Mouse (Mus musculus): Measurements from ENCODE around the gene Lrrc37a. TPM values are rescaled to one million over a fixed set of nuclear protein-coding genes. Genes with fewer than 3 reads are reported as not detected.
"Not testable (repeated sequence)": the region's sequence is repeated elsewhere in the genome, so short reads cannot be mapped to it uniquely, and the experiment has no call there.

Lrrc37a gene
- polyA plus RNA-seq (2012; rRNA removed), result not detected in 2 replicates

- DNase-seq, result no peak
- Histone ChIP-seq H3K27ac (ENCODE audit: insufficient read depth, low read length) (no peak within 1 kb of the TSS), H3K4me1 (ENCODE audit: control insufficient read depth, insufficient read depth, low read length) (no peaks in the 10 kb centered on the region), H3K4me3 (replicated peaks; ENCODE audit: insufficient read depth, low read depth, low read length) (no peak within 1 kb of the TSS), H3K27me3 (ENCODE audit: control insufficient read depth, insufficient read depth, low read length) (no peaks in the 10 kb centered on the region)
- 91% methylated on average over 12 of the region's 12 CpGs for WGBS
- no peak for TF ChIP-seq CTCF (IDR thresholded peaks at IDR 0.05; ENCODE audit: borderline replicate concordance, insufficient read depth, low read depth, low read length)
- TF ChIP-seq POLR2A (IDR thresholded peaks at IDR 0.05; ENCODE audit: borderline replicate concordance, insufficient read depth, low read length), result no peak
These were observed at the start of gene Lrrc37a for GRCm38 (mm10) chr11:103504497-103504896. Lrrc37a (minus strand) TSS chr11:103504597.

- H3K4me3 ChIP-seq (replicated peaks; ENCODE audit: insufficient read depth, low read depth, low read length); H3K27ac ChIP-seq (ENCODE audit: insufficient read depth, low read length); H3K4me1 ChIP-seq (ENCODE audit: control insufficient read depth, insufficient read depth, low read length); H3K27me3 ChIP-seq (ENCODE audit: control insufficient read depth, insufficient read depth, low read length); DNase-seq: not testable (repeated sequence)
- WGBS, result 3% methylated on average over 1 of the region's 1 CpGs
These were observed 30.6 kb upstream of the Lrrc37a start for GRCm38 (mm10) chr11:103534973-103535372.

GRCm38 (mm10) chr11:103512111-103512510 lies 7.7 kb upstream of the Lrrc37a start:
- Histone ChIP-seq H3K4me3 (replicated peaks; ENCODE audit: insufficient read depth, low read depth, low read length) (no peak overlapping the region), H3K4me1 (ENCODE audit: control insufficient read depth, insufficient read depth, low read length) (no peaks in the 10 kb centered on the region), H3K27me3 (ENCODE audit: control insufficient read depth, insufficient read depth, low read length) (no peaks in the 10 kb centered on the region), H3K27ac (ENCODE audit: insufficient read depth, low read length) (no peak overlapping the region)
- no peak for DNase-seq
- no peak for TF ChIP-seq CTCF (IDR thresholded peaks at IDR 0.05; ENCODE audit: borderline replicate concordance, insufficient read depth, low read depth, low read length)
- TF ChIP-seq POLR2A (IDR thresholded peaks at IDR 0.05; ENCODE audit: borderline replicate concordance, insufficient read depth, low read length), result no peak
- WGBS, result 59% methylated on average over 2 of the region's 2 CpGs

GRCm38 (mm10) chr11:103464443-103464842 lies 40.0 kb downstream of the Lrrc37a start:
- peak; percentile 14; the same call in 1 of the 2 replicates for TF ChIP-seq CTCF (IDR thresholded peaks at IDR 0.05; ENCODE audit: borderline replicate concordance, insufficient read depth, low read depth, low read length)
- no peak for TF ChIP-seq POLR2A (IDR thresholded peaks at IDR 0.05; ENCODE audit: borderline replicate concordance, insufficient read depth, low read length)
- Histone ChIP-seq H3K4me1 (ENCODE audit: control insufficient read depth, insufficient read depth, low read length) (no peaks in the 10 kb centered on the region), H3K4me3 (replicated peaks; ENCODE audit: insufficient read depth, low read depth, low read length) (no peak overlapping the region), H3K27me3 (ENCODE audit: control insufficient read depth, insufficient read depth, low read length) (no peaks in the 10 kb centered on the region), H3K27ac (ENCODE audit: insufficient read depth, low read length) (no peak overlapping the region)
- no peak for DNase-seq
- WGBS, result 70% methylated on average over 7 of the region's 7 CpGs

- not testable (repeated sequence) for H3K27me3 ChIP-seq (ENCODE audit: control insufficient read depth, insufficient read depth, low read length); H3K27ac ChIP-seq (ENCODE audit: insufficient read depth, low read length); H3K4me3 ChIP-seq (replicated peaks; ENCODE audit: insufficient read depth, low read depth, low read length); DNase-seq; H3K4me1 ChIP-seq (ENCODE audit: control insufficient read depth, insufficient read depth, low read length)
- 25% methylated on average over 1 of the region's 1 CpGs for WGBS
These were observed 53.3 kb downstream of the Lrrc37a start for GRCm38 (mm10) chr11:103451105-103451504.

- H3K4me1 ChIP-seq (ENCODE audit: control insufficient read depth, insufficient read depth, low read length); H3K27ac ChIP-seq (ENCODE audit: insufficient read depth, low read length); H3K4me3 ChIP-seq (replicated peaks; ENCODE audit: insufficient read depth, low read depth, low read length); H3K27me3 ChIP-seq (ENCODE audit: control insufficient read depth, insufficient read depth, low read length); DNase-seq: not testable (repeated sequence)
- WGBS, result 93% methylated on average over 14 of the region's 14 CpGs
These were observed 54.7 kb downstream of the Lrrc37a start for GRCm38 (mm10) chr11:103449721-103450120.

GRCm38 (mm10) chr11:103443678-103444077 lies 60.7 kb downstream of the Lrrc37a start:
- no peak overlapping the region for H3K4me3 ChIP-seq (replicated peaks; ENCODE audit: insufficient read depth, low read depth, low read length)
- WGBS, result 97% methylated on average over 3 of the region's 3 CpGs
- H3K27me3 ChIP-seq (ENCODE audit: control insufficient read depth, insufficient read depth, low read length), result no peaks in the 10 kb centered on the region
- DNase-seq, result no peak
- no peak for TF ChIP-seq POLR2A (IDR thresholded peaks at IDR 0.05; ENCODE audit: borderline replicate concordance, insufficient read depth, low read length)
- no peak for TF ChIP-seq CTCF (IDR thresholded peaks at IDR 0.05; ENCODE audit: borderline replicate concordance, insufficient read depth, low read depth, low read length)
- no peak overlapping the region for H3K27ac ChIP-seq (ENCODE audit: insufficient read depth, low read length)
- H3K4me1 ChIP-seq (ENCODE audit: control insufficient read depth, insufficient read depth, low read length), result no peaks in the 10 kb centered on the region

GRCm38 (mm10) chr11:103436282-103436681 lies 68.1 kb downstream of the Lrrc37a start:
- H3K4me1 ChIP-seq (ENCODE audit: control insufficient read depth, insufficient read depth, low read length), result no peaks in the 10 kb centered on the region
- H3K4me3 ChIP-seq (replicated peaks; ENCODE audit: insufficient read depth, low read depth, low read length), result no peak overlapping the region
- H3K27me3 ChIP-seq (ENCODE audit: control insufficient read depth, insufficient read depth, low read length), result no peaks in the 10 kb centered on the region
- TF ChIP-seq CTCF (IDR thresholded peaks at IDR 0.05; ENCODE audit: borderline replicate concordance, insufficient read depth, low read depth, low read length), result no peak
- TF ChIP-seq POLR2A (IDR thresholded peaks at IDR 0.05; ENCODE audit: borderline replicate concordance, insufficient read depth, low read length), result no peak
- 92% methylated on average over 5 of the region's 5 CpGs for WGBS
- H3K27ac ChIP-seq (ENCODE audit: insufficient read depth, low read length), result no peak overlapping the region
- no peak for DNase-seq

GRCm38 (mm10) chr11:103425031-103425430 lies 79.4 kb downstream of the Lrrc37a start:
- no peak overlapping the region for H3K27ac ChIP-seq (ENCODE audit: insufficient read depth, low read length)
- DNase-seq, result no peak
- TF ChIP-seq POLR2A (IDR thresholded peaks at IDR 0.05; ENCODE audit: borderline replicate concordance, insufficient read depth, low read length) (no peak), CTCF (IDR thresholded peaks at IDR 0.05; ENCODE audit: borderline replicate concordance, insufficient read depth, low read depth, low read length) (no peak)

More at GRCm38 (mm10) chr11:103425031-103425430, 79.4 kb downstream of the Lrrc37a start:
- WGBS, result 32% methylated on average over 5 of the region's 5 CpGs
- H3K27me3 ChIP-seq (ENCODE audit: control insufficient read depth, insufficient read depth, low read length), result no peaks in the 10 kb centered on the region
- no peaks in the 10 kb centered on the region for H3K4me1 ChIP-seq (ENCODE audit: control insufficient read depth, insufficient read depth, low read length)
- H3K4me3 ChIP-seq (replicated peaks; ENCODE audit: insufficient read depth, low read depth, low read length), result no peak overlapping the region
